ENCODE assay signal across 8 mouse cellular contexts in genomic region chr17:90962904-90963531, GRCm38 (mm10).
DNase-seq lines count a peak whose midpoint lies in the region; ATAC-seq and TF ChIP-seq lines count a peak whose summit lies in the region.

No protein-coding gene starts in this region.

- peak; percentile 21 for TF ChIP-seq RAD21 in CH12.LX (IDR thresholded peaks at IDR 0.05; ENCODE audit: low read depth, low read length)

- no peak for TF ChIP-seq POLR2A in heart, adult 2 months (IDR thresholded peaks at IDR 0.05; ENCODE audit: insufficient read depth, low read depth, low read length)
- TF ChIP-seq POLR2A in CH12.LX (IDR thresholded peaks at IDR 0.05; ENCODE audit: low read depth, low read length) = no peak

- H3K4me2 ChIP-seq in CH12.LX (ENCODE audit: insufficient read depth, low read depth, poor library complexity, severe bottlenecking) = no peak overlapping the region
- no peak overlapping the region for H3K4me2 ChIP-seq in heart, postnatal 0 days (ENCODE audit: low read depth, low read length)

- dilution Hi-C loops in CH12.LX (cut with MboI; ENCODE audit: extremely low pct_ligation_motif_present, extremely low pct_unique_long_range_greater_than_20kb, low sequenced_read_pairs) = no loop called here

- TF ChIP-seq CTCF in heart, adult 2 months (IDR thresholded peaks at IDR 0.05) = peak; percentile 32
- TF ChIP-seq CTCF in CH12.LX (conservative IDR thresholded peaks at IDR 0.05 in 1 of 2, IDR thresholded peaks at IDR 0.05 in 1 of 2; ENCODE audit: low read depth in 2 of 2, low read length in 2 of 2) = peak in 1 of 2 experiments; percentile 19; a peak in 1 of 4 replicates
- peak; percentile 19 for TF ChIP-seq CTCF in heart, postnatal 0 days (IDR thresholded peaks at IDR 0.05; ENCODE audit: low read depth)

- DNase-seq in heart, adult 2 months = peak; percentile 3 to 18
- DNase-seq in heart, embryonic 10.5 days (ENCODE audit: low spot score) = no peak
- DNase-seq in CH12.LX (ENCODE audit: extremely low read depth) = no peak
- DNase-seq in cerebellum, adult 9-11 months = peak; percentile 47
- no peak for DNase-seq in heart, postnatal 0 days (ENCODE audit: low spot score)
- DNase-seq in lung, postnatal 36 days = peak; percentile 17
- DNase-seq in yolk sac, embryonic 10.5 days (ENCODE audit: low spot score) = peak; percentile 2
- DNase-seq in spleen, postnatal 36 days (ENCODE audit: low spot score in 2 of 2) = no peak

- no peak for ATAC-seq in heart, postnatal 0 days (ENCODE audit: insufficient read depth, low read depth)

- H3K79me2 ChIP-seq in heart, adult 2 months (replicated peaks; ENCODE audit: control insufficient read depth, insufficient read depth, low read length) = no peaks in the 10 kb centered on the region
- no peaks in the 10 kb centered on the region for H3K79me2 ChIP-seq in CH12.LX (replicated peaks; ENCODE audit: control insufficient read depth, extremely low read depth, insufficient read depth, poor library complexity, severe bottlenecking)

- in situ Hi-C loops in CH12.LX (cut with MboI; ENCODE audit: low pct_ligation_motif_present, low pct_unique_long_range_greater_than_20kb, low sequenced_read_pairs) = no loop called here

- no peaks in the 10 kb centered on the region for H3K9me3 ChIP-seq in heart, embryonic 10.5 days
- H3K9me3 ChIP-seq in CH12.LX (replicated peaks; ENCODE audit: low read length) = peaks cover 16% of the 10 kb centered on the region
- H3K9me3 ChIP-seq in heart, postnatal 0 days (replicated peaks; ENCODE audit: control insufficient read depth, low read length) = no peaks in the 10 kb centered on the region

- intact Hi-C loops in heart, adult 2 months (cut with DNase I) = no loop called here

- no peak overlapping the region for H3K27ac ChIP-seq in heart, adult 2 months
- no peak overlapping the region for H3K27ac ChIP-seq in heart, embryonic 10.5 days
- no peak overlapping the region for H3K27ac ChIP-seq in CH12.LX (ENCODE audit: insufficient read depth, low read depth)
- no peak overlapping the region for H3K27ac ChIP-seq in heart, postnatal 0 days (ENCODE audit: low read depth)

- H3K4me3 ChIP-seq in heart, adult 2 months = no peak overlapping the region
- no peak overlapping the region for H3K4me3 ChIP-seq in heart, embryonic 10.5 days
- H3K4me3 ChIP-seq in CH12.LX (replicated peaks in 1 of 3; ENCODE audit: low read depth in 2 of 3, low read length in 2 of 3, poor library complexity in 1 of 3) = no peak overlapping the region
- no peak overlapping the region for H3K4me3 ChIP-seq in heart, postnatal 0 days (ENCODE audit: low read depth, low read length)

- no peak overlapping the region for H3K9ac ChIP-seq in heart, adult 2 months (ENCODE audit: low read depth, low read length)
- no peak overlapping the region for H3K9ac ChIP-seq in CH12.LX (ENCODE audit: insufficient read depth, low read depth)
- no peak overlapping the region for H3K9ac ChIP-seq in heart, postnatal 0 days (replicated peaks; ENCODE audit: low read depth, low read length)

- no peak for TF ChIP-seq EP300 in heart, adult 2 months (IDR thresholded peaks at IDR 0.05; ENCODE audit: insufficient read depth, low read depth, low read length)
- no peak for TF ChIP-seq EP300 in CH12.LX (IDR thresholded peaks at IDR 0.05; ENCODE audit: low read length)
- TF ChIP-seq EP300 in heart, postnatal 0 days (IDR thresholded peaks at IDR 0.05; ENCODE audit: low read depth) = no peak

- no peaks in the 10 kb centered on the region for H3K36me3 ChIP-seq in heart, adult 2 months (ENCODE audit: control insufficient read depth, insufficient read depth, low read length)
- H3K36me3 ChIP-seq in heart, embryonic 10.5 days = no peaks in the 10 kb centered on the region
- no peaks in the 10 kb centered on the region for H3K36me3 ChIP-seq in CH12.LX (replicated peaks in 1 of 2; ENCODE audit: control insufficient read depth in 1 of 2, insufficient read depth in 1 of 2, low read length in 1 of 2)
- no peaks in the 10 kb centered on the region for H3K36me3 ChIP-seq in heart, postnatal 0 days (replicated peaks; ENCODE audit: control insufficient read depth, insufficient read depth, low read length)

- H3K27me3 ChIP-seq in heart, adult 2 months (ENCODE audit: control insufficient read depth, insufficient read depth, low read length) = no peaks in the 10 kb centered on the region
- no peaks in the 10 kb centered on the region for H3K27me3 ChIP-seq in heart, embryonic 10.5 days (ENCODE audit: insufficient read depth, poor library complexity, severe bottlenecking)
- H3K27me3 ChIP-seq in CH12.LX (replicated peaks) = no peaks in the 10 kb centered on the region
- H3K27me3 ChIP-seq in heart, postnatal 0 days (ENCODE audit: control insufficient read depth, insufficient read depth, low read length) = no peaks in the 10 kb centered on the region

- no peaks in the 10 kb centered on the region for H3K4me1 ChIP-seq in heart, adult 2 months (ENCODE audit: control insufficient read depth, insufficient read depth, low read length)
- H3K4me1 ChIP-seq in heart, embryonic 10.5 days = no peaks in the 10 kb centered on the region
- no peaks in the 10 kb centered on the region for H3K4me1 ChIP-seq in CH12.LX (ENCODE audit: control insufficient read depth in 1 of 2, insufficient read depth in 2 of 2)
- H3K4me1 ChIP-seq in heart, postnatal 0 days (ENCODE audit: control insufficient read depth, insufficient read depth) = no peaks in the 10 kb centered on the region

- WGBS in heart, adult 2 months = 45% methylated on average over 4 of the region's 4 CpGs
- WGBS in heart, embryonic 10.5 days = 57% methylated on average over 4 of the region's 4 CpGs
- 55% methylated on average over 4 of the region's 4 CpGs for WGBS in heart, postnatal 0 days

TF ChIP-seq in CH12.LX, 34 proteins besides CTCF, POLR2A, EP300 and RAD21:
- TF ChIP-seq KAT2A (IDR thresholded peaks at IDR 0.05; ENCODE audit: insufficient replicate concordance, low read length) (no peak), SMC3 (IDR thresholded peaks at IDR 0.05; ENCODE audit: low read depth, low read length) (peak; percentile 14; the same call in 1 of the 2 replicates), POLR2AphosphoS2 (IDR thresholded peaks at IDR 0.05; ENCODE audit: low read depth, low read length) (no peak)

Comparison
In these comparisons a context has a peak if more than half of its experiments do, and no peak if none do; other contexts are left out.
1. DNase-seq: peak in heart, adult 2 months (2 of 2), cerebellum, adult 9-11 months (single experiment), lung, postnatal 36 days (single experiment) and yolk sac, embryonic 10.5 days (single experiment); none in heart, embryonic 10.5 days (single experiment), CH12.LX (single experiment), heart, postnatal 0 days (single experiment) and spleen, postnatal 36 days (0 of 2).